Mouse (Mus musculus) myocyte (in vitro differentiated cells): ENCODE measurements around the gene C87499. TPM values are rescaled to one million over a fixed set of nuclear protein-coding genes. Genes with fewer than 3 reads are reported as not detected.
A peak's percentile ranks its signal among the peaks of the same experiment; 100 is the strongest.

Source experiments
- H3K27me3 ChIP-seq: one replicate; pipeline ENCODE4 v1.6.1; 2011; ENCODE audit not compliant: control insufficient read depth, insufficient read depth, insufficient read length
- H3K36me3 ChIP-seq: one replicate; pipeline ENCODE4 v1.6.1; 2011; ENCODE audit not compliant: control insufficient read depth, insufficient read depth
- H3K4me2 ChIP-seq: one replicate; pipeline ENCODE4 v1.6.1; 2011; ENCODE audit warnings: low read depth, control low read depth
- H3K4me3 ChIP-seq: one replicate; pipeline ENCODE4 v1.5.1; 2011; ENCODE audit warnings: mild to moderate bottlenecking, control low read depth, moderate library complexity
- H3K79me2 ChIP-seq: one replicate; pipeline ENCODE4 v1.6.1; 2011; ENCODE audit not compliant: control insufficient read depth, insufficient read depth
- H3ac ChIP-seq: one replicate; pipeline ENCODE4 v1.6.1; 2011; ENCODE audit not compliant: control insufficient read depth, insufficient read length
- CEBPB ChIP-seq: IDR thresholded peaks from 2 replicates; pipeline ENCODE4 v1.6.1; 2011; ENCODE audit warnings: mild to moderate bottlenecking, moderate library complexity; ENCODE audit not compliant: poor library complexity, insufficient read depth, severe bottlenecking
- E2F4 ChIP-seq: IDR thresholded peaks from one replicate; pipeline ENCODE4 v1.6.1; 2011; ENCODE audit warnings: mild to moderate bottlenecking, control low read depth, moderate library complexity; ENCODE audit not compliant: insufficient read depth
- MAX ChIP-seq: IDR thresholded peaks from one replicate; pipeline ENCODE4 v1.6.1; 2011; ENCODE audit warnings: low read depth, mild to moderate bottlenecking, control low read depth
- MYOD1 ChIP-seq, 3 experiments: IDR thresholded peaks; one replicate each; pipeline ENCODE4 v1.6.1; 2011; ENCODE audit warnings: control low read depth in 2 of 3, low read depth in 2 of 3, mild to moderate bottlenecking in 2 of 3, moderate library complexity in 1 of 3; ENCODE audit not compliant: insufficient read length in 2 of 3, control insufficient read depth in 1 of 3
- MYOG ChIP-seq, 3 experiments: IDR thresholded peaks; one replicate each; pipeline ENCODE4 v1.6.1; 2011; ENCODE audit warnings: control low read depth in 2 of 3, low read depth in 2 of 3, mild to moderate bottlenecking in 2 of 3; ENCODE audit not compliant: insufficient read length in 2 of 3, control insufficient read depth in 1 of 3, insufficient read depth in 1 of 3
- POLR2A ChIP-seq: IDR thresholded peaks from one replicate; pipeline ENCODE4 v1.6.1; 2011; ENCODE audit warnings: low read depth, mild to moderate bottlenecking, control low read depth, moderate library complexity; ENCODE audit not compliant: insufficient read length
- POLR2AphosphoS2 ChIP-seq: IDR thresholded peaks from one replicate; pipeline ENCODE4 v1.6.1; 2011; ENCODE audit warnings: low read depth, control low read depth; ENCODE audit not compliant: insufficient read length
- REST ChIP-seq: IDR thresholded peaks from one replicate; pipeline ENCODE4 v1.6.1; 2011; ENCODE audit warnings: mild to moderate bottlenecking, control low read depth, moderate library complexity; ENCODE audit not compliant: insufficient read depth, insufficient read length
- SRF ChIP-seq: IDR thresholded peaks from one replicate; pipeline ENCODE4 v1.6.1; 2011; ENCODE audit warnings: low read depth; ENCODE audit not compliant: control insufficient read depth, insufficient read length
- TCF12 ChIP-seq: IDR thresholded peaks from one replicate; pipeline ENCODE4 v1.6.1; 2011; ENCODE audit warnings: mild to moderate bottlenecking, control low read depth; ENCODE audit not compliant: poor library complexity, insufficient read depth, severe bottlenecking
- TCF3 ChIP-seq: IDR thresholded peaks from one replicate; pipeline ENCODE4 v1.6.1; 2011; ENCODE audit warnings: low read depth, control low read depth; ENCODE audit not compliant: insufficient read length
- USF1 ChIP-seq: IDR thresholded peaks from one replicate; pipeline ENCODE4 v1.6.1; 2011; ENCODE audit warnings: low read depth, mild to moderate bottlenecking, control low read depth, moderate library complexity
- polyA plus RNA-seq: library from polyadenylated mRNA; unstranded; fragments of >200 nt; fragmentation: generic; extraction: Trizol; gene quantifications from one replicate; pipeline ENCODE4 v1.2.1, GENCODE M21; 2012; ENCODE audit warnings: missing spikeins

Gene C87499
- polyA plus RNA-seq = not detected

DNA sequence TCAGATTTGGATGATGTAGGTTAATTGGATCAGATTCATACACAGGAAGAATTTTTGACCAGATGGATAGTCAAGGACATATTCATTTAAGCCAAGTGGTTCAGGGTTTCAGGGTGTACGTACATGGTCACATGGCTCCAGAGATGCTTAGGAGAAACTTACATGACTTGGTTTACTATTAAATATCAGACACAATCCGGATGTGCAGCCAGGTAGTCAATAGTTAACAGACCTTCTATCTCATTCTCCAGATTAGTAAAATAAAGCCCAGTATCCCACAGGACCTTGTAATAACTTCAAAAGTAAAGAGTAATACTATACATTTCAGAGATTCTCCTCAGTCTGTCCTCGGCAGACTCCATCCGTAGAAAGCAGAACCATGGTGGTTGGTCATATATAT is at the start of gene C87499:
Gene C87499, minus strand, starts transcription at position 101 of the 400 bp plus-strand sequence.
- no peak within 1 kb of the TSS for H3K4me2 ChIP-seq
- H3K4me3 ChIP-seq = no peak within 1 kb of the TSS
- H3ac ChIP-seq = no peak within 1 kb of the TSS
- TF ChIP-seq E2F4 = no peak
- H3K27me3 ChIP-seq = no peaks in the 10 kb centered on the region
- H3K79me2 ChIP-seq = no peaks in the 10 kb centered on the region
- no peaks in the 10 kb centered on the region for H3K36me3 ChIP-seq

- Histone ChIP-seq H3K36me3 (no peaks in the 10 kb centered on the region), H3ac (no peak within 1 kb of the TSS), H3K4me3 (no peak within 1 kb of the TSS), H3K4me2 (no peak within 1 kb of the TSS), H3K79me2 (no peaks in the 10 kb centered on the region), H3K27me3 (no peaks in the 10 kb centered on the region)
- TF ChIP-seq REST = no peak
- TF ChIP-seq TCF12 = no peak
- TF ChIP-seq POLR2A = no peak
- TF ChIP-seq MAX = no peak
- TF ChIP-seq POLR2AphosphoS2 = no peak
- TF ChIP-seq CEBPB = no peak
- TF ChIP-seq SRF = no peak
- no peak for TF ChIP-seq E2F4
- TF ChIP-seq USF1 = no peak
- TF ChIP-seq MYOG (IDR thresholded peaks at IDR 0.05; ENCODE audit: control insufficient read depth in 1 of 3, insufficient read depth in 1 of 3, insufficient read length in 2 of 3, low read depth in 2 of 3) = no peak
These were observed 49.6 kb upstream of the C87499 start, which contains the start of gene Ifna2 for GRCm38 (mm10) chr4:88683812-88684211. TSS of gene Ifna2 (minus strand) at chr4:88683912.

DNA sequence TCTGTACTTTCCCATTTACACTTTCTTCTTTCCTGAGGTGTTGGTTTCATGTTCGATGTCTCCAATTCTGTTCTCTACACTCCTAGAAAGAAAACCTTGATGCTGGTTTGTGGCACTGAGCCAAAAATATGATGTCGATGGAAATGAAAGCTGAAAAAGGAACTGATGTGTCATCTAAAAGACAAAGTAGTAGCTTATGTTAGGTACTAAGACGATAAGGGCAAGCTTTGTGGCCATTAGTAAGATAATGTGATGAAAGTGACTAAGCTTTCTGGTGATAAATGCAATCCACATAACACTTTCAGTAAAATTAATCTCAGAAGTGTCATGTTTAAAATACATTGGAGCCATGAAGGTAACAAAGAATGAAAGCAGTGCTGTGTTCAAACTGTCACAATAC is 47.1 kb upstream of the C87499 start:
- TF ChIP-seq SRF (no peak), MAX (no peak), E2F4 (no peak), CEBPB (no peak), MYOG (IDR thresholded peaks at IDR 0.05; ENCODE audit: control insufficient read depth in 1 of 3, insufficient read depth in 1 of 3, insufficient read length in 2 of 3, low read depth in 2 of 3) (no peak)
- Histone ChIP-seq H3K4me2 (no peak overlapping the region), H3K4me3 (no peak overlapping the region), H3K27me3 (no peaks in the 10 kb centered on the region), H3K79me2 (no peaks in the 10 kb centered on the region), H3K36me3 (no peaks in the 10 kb centered on the region), H3ac (no peak overlapping the region)

GRCm38 (mm10) chr4:88680362-88680761 is 46.2 kb upstream of the C87499 start:
- Histone ChIP-seq H3K4me3 (no peak overlapping the region), H3K4me2 (peak overlapping the region; percentile 49), H3ac (no peak overlapping the region), H3K27me3 (no peaks in the 10 kb centered on the region), H3K36me3 (no peaks in the 10 kb centered on the region), H3K79me2 (no peaks in the 10 kb centered on the region)
- TF ChIP-seq MYOG (IDR thresholded peaks at IDR 0.05; ENCODE audit: control insufficient read depth in 1 of 3, insufficient read depth in 1 of 3, insufficient read length in 2 of 3, low read depth in 2 of 3) = no peak
- no peak for TF ChIP-seq USF1
- TF ChIP-seq POLR2AphosphoS2 = no peak
- no peak for TF ChIP-seq TCF3
- TF ChIP-seq CEBPB = no peak
- TF ChIP-seq E2F4 = no peak
- TF ChIP-seq TCF12 = no peak
- no peak for TF ChIP-seq REST
- TF ChIP-seq SRF = no peak
- no peak for TF ChIP-seq POLR2A
- TF ChIP-seq MYOD1 (IDR thresholded peaks at IDR 0.05; ENCODE audit: control insufficient read depth in 1 of 3, insufficient read length in 2 of 3, low read depth in 2 of 3) = no peak

GRCm38 (mm10) chr4:88676824-88677223 is 42.6 kb upstream of the C87499 start, which contains the start of gene Ifna16:
TSS of gene Ifna16 (minus strand) at chr4:88676924.
- Histone ChIP-seq H3K4me2 (no peak within 1 kb of the TSS), H3ac (no peak within 1 kb of the TSS), H3K79me2 (no peaks in the 10 kb centered on the region), H3K27me3 (no peaks in the 10 kb centered on the region), H3K4me3 (no peak within 1 kb of the TSS), H3K36me3 (no peaks in the 10 kb centered on the region)
- TF ChIP-seq MYOD1 (IDR thresholded peaks at IDR 0.05; ENCODE audit: control insufficient read depth in 1 of 3, insufficient read length in 2 of 3, low read depth in 2 of 3) (no peak), POLR2A (no peak), E2F4 (no peak), MYOG (IDR thresholded peaks at IDR 0.05; ENCODE audit: control insufficient read depth in 1 of 3, insufficient read depth in 1 of 3, insufficient read length in 2 of 3, low read depth in 2 of 3) (no peak), SRF (no peak), REST (no peak), MAX (no peak)
